Mouse (Mus musculus) left cerebral cortex, postnatal 4 days (tissue): ENCODE results near the gene Pxn. TPM values are rescaled to one million over a fixed set of nuclear protein-coding genes. Genes with fewer than 3 reads are reported as not detected.

Source experiments
- DNase-seq: peaks from one replicate; pipeline ENCODE4 v3.0.0-alpha.2; 2022
- intact Hi-C: fragments of 180-260 bp; cut with DNase I; formaldehyde crosslinking; loops from one replicate; pipeline ENCODE4 v1.15.1; 2025
- total RNA-seq, 2 experiments: library from RNA; stranded (reverse); gene quantifications; 2 replicates each; pipeline ENCODE4 v1.2.3; 2021

Pxn gene
- total RNA-seq, 2 experiments from 2014 or later: 23.9 to 24.7 TPM

- no peak for DNase-seq
- intact Hi-C loops: no loop called here
These were observed 39.2 kb downstream of the Pxn start for GRCm38 (mm10) chr5:115545636-115546035.

GRCm38 (mm10) chr5:115546536-115546935 lies 40.1 kb downstream of the Pxn start:
- intact Hi-C loops: no loop called here
- DNase-seq: no peak

- intact Hi-C loops: no loop called here
- no peak for DNase-seq
These were observed 40.5 kb downstream of the Pxn start for GRCm38 (mm10) chr5:115547014-115547413.

GRCm38 (mm10) chr5:115547421-115547820 lies 40.9 kb downstream of the Pxn start:
- intact Hi-C loops: no loop called here
- no peak for DNase-seq

GRCm38 (mm10) chr5:115548501-115549285 lies 42.2 kb downstream of the Pxn start:
- DNase-seq: no peak
- intact Hi-C loops: no loop called here

GRCm38 (mm10) chr5:115550482-115551005 lies 44.1 kb downstream of the Pxn start:
- intact Hi-C loops: no loop called here
- no peak for DNase-seq

GRCm38 (mm10) chr5:115551386-115551785 lies 44.9 kb downstream of the Pxn start:
- intact Hi-C loops: no loop called here
- DNase-seq: no peak

- no peak for DNase-seq
- intact Hi-C loops: no loop called here
These were observed 45.3 kb downstream of the Pxn start for GRCm38 (mm10) chr5:115551799-115552198.

GRCm38 (mm10) chr5:115553801-115554420 lies 47.4 kb downstream of the Pxn start:
- no peak for DNase-seq
- intact Hi-C loops: no loop called here

GRCm38 (mm10) chr5:115554536-115555291 lies 48.2 kb downstream of the Pxn start:
- no peak for DNase-seq

GRCm38 (mm10) chr5:115556217-115556616 lies 49.7 kb downstream of the Pxn start:
- peak; percentile 74 for DNase-seq
- intact Hi-C loops: loop anchor here (5.0 kb wide), 1 partner anchor 49 kb away; the partner anchor contains the start of gene Pxn

More at GRCm38 (mm10) chr5:115554536-115555291, 48.2 kb downstream of the Pxn start:
- intact Hi-C loops: loop anchor here (5.0 kb wide), 1 partner anchor 47 kb away; the partner anchor contains the start of gene Pxn

- DNase-seq: no peak
- intact Hi-C loops: loop anchor here (5.0 kb wide), 1 partner anchor 51 kb away; the partner anchor contains the start of gene Pxn
These were observed 51.8 kb downstream of the Pxn start for GRCm38 (mm10) chr5:115558182-115558794.

GRCm38 (mm10) chr5:115559237-115560101 lies 53.0 kb downstream of the Pxn start, which contains the start of gene Rplp0:
Gene Rplp0 (plus strand): TSS chr5:115559467.
- intact Hi-C loops: loop anchor here (5.0 kb wide), 1 partner anchor 52 kb away; the partner anchor contains the start of gene Pxn
- DNase-seq: peak; percentile 99

GRCm38 (mm10) chr5:115560336-115560905 lies 53.9 kb downstream of the Pxn start:
- DNase-seq: no peak
- intact Hi-C loops: no loop called here

GRCm38 (mm10) chr5:115563771-115564585 lies 57.5 kb downstream of the Pxn start:
- no peak for DNase-seq
- intact Hi-C loops: no loop called here

- intact Hi-C loops: no loop called here
- peak; percentile 80 for DNase-seq
These were observed 58.4 kb downstream of the Pxn start, which contains the start of gene Gcn1l1 for GRCm38 (mm10) chr5:115564737-115565393. Gene Gcn1l1 (plus strand): TSS chr5:115565254.

- no peak for DNase-seq
- intact Hi-C loops: no loop called here
These were observed 58.9 kb downstream of the Pxn start for GRCm38 (mm10) chr5:115565403-115565802.

- intact Hi-C loops: no loop called here
- DNase-seq: no peak
These were observed 62.2 kb downstream of the Pxn start for GRCm38 (mm10) chr5:115568681-115569080.
